13 mouse cellular contexts compared by ENCODE assay signal in genomic region chr8:15189079-15189612, GRCm38 (mm10).
A peak's percentile ranks its signal among the peaks of the same experiment; 100 is the strongest.
DNase-seq lines count a peak whose midpoint lies in the region; ATAC-seq and TF ChIP-seq lines count a peak whose summit lies in the region.
"Had no signal": no experiment of that assay in that cellular context is flagged by ENCODE, and none has a peak within 500 bp of the region (broad histone marks: within the 10 kb centered on the region; RNA-seq: fewer than 3 reads in every experiment).

No protein-coding gene starts in this region.

- no peak for TF ChIP-seq CTCF in layer of hippocampus, adult 2 months (conservative IDR thresholded peaks at IDR 0.05)

- H3K36me3 ChIP-seq in forebrain, embryonic 10.5 days (replicated peaks), result no peaks in the 10 kb centered on the region
- no peaks in the 10 kb centered on the region for H3K36me3 ChIP-seq in forebrain, embryonic 15.5 days
- H3K36me3 ChIP-seq in neural tube, embryonic 15.5 days, result no peaks in the 10 kb centered on the region
- no peaks in the 10 kb centered on the region for H3K36me3 ChIP-seq in midbrain, embryonic 13.5 days
- H3K36me3 ChIP-seq in intestine, embryonic 15.5 days, result no peaks in the 10 kb centered on the region

- peaks cover 17% of the 10 kb centered on the region for H3K4me1 ChIP-seq in forebrain, embryonic 10.5 days
- H3K4me1 ChIP-seq in forebrain, embryonic 15.5 days, result no peaks in the 10 kb centered on the region
- no peaks in the 10 kb centered on the region for H3K4me1 ChIP-seq in neural tube, embryonic 15.5 days
- H3K4me1 ChIP-seq in midbrain, embryonic 13.5 days (replicated peaks), result peaks cover 10% of the 10 kb centered on the region
- no peaks in the 10 kb centered on the region for H3K4me1 ChIP-seq in intestine, embryonic 15.5 days (replicated peaks)

- DNase-seq in forebrain, embryonic 10.5 days (ENCODE audit: extremely low spot score, low spot score), result peak; percentile 16
- peak; percentile 15 for DNase-seq in neural tube, embryonic 10.5 days (ENCODE audit: extremely low spot score, low spot score)
- DNase-seq in layer of hippocampus, adult 2 months (ENCODE audit: low spot score in 2 of 2), result no peak
- no peak for DNase-seq in lung, postnatal 36 days
- DNase-seq: adrenal gland, postnatal 36 days; heart, adult 18-20 months; lung, embryonic 14.5 days; right cerebral cortex, adult 18-20 months had no signal

- no peak overlapping the region for H3K9ac ChIP-seq in forebrain, embryonic 15.5 days (replicated peaks)
- no peak overlapping the region for H3K9ac ChIP-seq in neural tube, embryonic 15.5 days (replicated peaks)
- no peak overlapping the region for H3K9ac ChIP-seq in midbrain, embryonic 13.5 days (replicated peaks)
- H3K9ac ChIP-seq in intestine, embryonic 15.5 days, result no peak overlapping the region
- H3K9ac ChIP-seq: lung, embryonic 14.5 days had no signal

- ATAC-seq in forebrain, embryonic 15.5 days (replicated peaks), result no peak; the same call in 1 of the 2 replicates
- ATAC-seq in neural tube, embryonic 15.5 days (ENCODE audit: low FRiP score), result no peak
- ATAC-seq in midbrain, embryonic 13.5 days, result peak; percentile 34; the same call in 1 of the 2 replicates
- no peak for ATAC-seq in intestine, embryonic 15.5 days

- no peak overlapping the region for H3K4me3 ChIP-seq in forebrain, embryonic 10.5 days
- H3K4me3 ChIP-seq in forebrain, embryonic 15.5 days, result no peak overlapping the region
- no peak overlapping the region for H3K4me3 ChIP-seq in neural tube, embryonic 15.5 days (replicated peaks)
- no peak overlapping the region for H3K4me3 ChIP-seq in midbrain, embryonic 13.5 days (replicated peaks)
- no peak overlapping the region for H3K4me3 ChIP-seq in intestine, embryonic 15.5 days (replicated peaks)
- H3K4me3 ChIP-seq in layer of hippocampus, adult 2 months, result no peak overlapping the region
- H3K4me3 ChIP-seq: erythroblast, embryonic 14.5 days had no signal

- H3K4me2 ChIP-seq in forebrain, embryonic 15.5 days (replicated peaks), result no peak overlapping the region
- no peak overlapping the region for H3K4me2 ChIP-seq in neural tube, embryonic 15.5 days
- 0 out of 2 replicates have a peak overlapping the region, but pooled peaks have one; percentile 3 for H3K4me2 ChIP-seq in midbrain, embryonic 13.5 days (replicated peaks)
- H3K4me2 ChIP-seq in intestine, embryonic 15.5 days (replicated peaks), result no peak overlapping the region
- H3K4me2 ChIP-seq: lung, embryonic 14.5 days had no signal

- no peaks in the 10 kb centered on the region for H3K9me3 ChIP-seq in forebrain, embryonic 10.5 days
- H3K9me3 ChIP-seq in forebrain, embryonic 15.5 days, result no peaks in the 10 kb centered on the region
- no peaks in the 10 kb centered on the region for H3K9me3 ChIP-seq in neural tube, embryonic 15.5 days (replicated peaks)
- no peaks in the 10 kb centered on the region for H3K9me3 ChIP-seq in midbrain, embryonic 13.5 days
- no peaks in the 10 kb centered on the region for H3K9me3 ChIP-seq in intestine, embryonic 15.5 days

- H3K27me3 ChIP-seq in forebrain, embryonic 10.5 days (ENCODE audit: poor library complexity, severe bottlenecking), result no peaks in the 10 kb centered on the region
- no peaks in the 10 kb centered on the region for H3K27me3 ChIP-seq in forebrain, embryonic 15.5 days
- no peaks in the 10 kb centered on the region for H3K27me3 ChIP-seq in neural tube, embryonic 15.5 days (replicated peaks)
- H3K27me3 ChIP-seq in midbrain, embryonic 13.5 days, result no peaks in the 10 kb centered on the region
- H3K27me3 ChIP-seq in intestine, embryonic 15.5 days (replicated peaks), result no peaks in the 10 kb centered on the region

- peak overlapping the region; percentile 25; the same call in 1 of the 2 replicates for H3K27ac ChIP-seq in forebrain, embryonic 10.5 days
- no peak overlapping the region for H3K27ac ChIP-seq in forebrain, embryonic 15.5 days (replicated peaks)
- H3K27ac ChIP-seq in neural tube, embryonic 15.5 days (replicated peaks), result no peak overlapping the region
- no peak overlapping the region for H3K27ac ChIP-seq in midbrain, embryonic 13.5 days
- H3K27ac ChIP-seq in intestine, embryonic 15.5 days, result no peak overlapping the region
- H3K27ac ChIP-seq in layer of hippocampus, adult 2 months, result no peak overlapping the region

- WGBS in forebrain, embryonic 10.5 days, result 29% methylated on average over 10 of the region's 10 CpGs
- WGBS in forebrain, embryonic 15.5 days, result 25% methylated on average over 10 of the region's 10 CpGs
- 41% methylated on average over 10 of the region's 10 CpGs for WGBS in neural tube, embryonic 15.5 days
- WGBS in midbrain, embryonic 13.5 days, result 30% methylated on average over 10 of the region's 10 CpGs
- 60% methylated on average over 10 of the region's 10 CpGs for WGBS in intestine, embryonic 15.5 days

Comparison
In these comparisons a context has a peak if more than half of its experiments do, and no peak if none do; other contexts are left out.
1. DNase-seq: peak in forebrain, embryonic 10.5 days (single experiment) and neural tube, embryonic 10.5 days (single experiment); none in layer of hippocampus, adult 2 months (0 of 2) and lung, postnatal 36 days (single experiment).